Mouse (Mus musculus): Measurements from ENCODE around the gene Tcf7l1. TPM values are rescaled to one million over a fixed set of nuclear protein-coding genes. Genes with fewer than 3 reads are reported as not detected.
A peak's percentile ranks its signal among the peaks of the same experiment; 100 is the strongest.

The Tcf7l1 gene
- total RNA-seq, 2 experiments from 2014 or later: 10.5 to 11.9 TPM

DNA sequence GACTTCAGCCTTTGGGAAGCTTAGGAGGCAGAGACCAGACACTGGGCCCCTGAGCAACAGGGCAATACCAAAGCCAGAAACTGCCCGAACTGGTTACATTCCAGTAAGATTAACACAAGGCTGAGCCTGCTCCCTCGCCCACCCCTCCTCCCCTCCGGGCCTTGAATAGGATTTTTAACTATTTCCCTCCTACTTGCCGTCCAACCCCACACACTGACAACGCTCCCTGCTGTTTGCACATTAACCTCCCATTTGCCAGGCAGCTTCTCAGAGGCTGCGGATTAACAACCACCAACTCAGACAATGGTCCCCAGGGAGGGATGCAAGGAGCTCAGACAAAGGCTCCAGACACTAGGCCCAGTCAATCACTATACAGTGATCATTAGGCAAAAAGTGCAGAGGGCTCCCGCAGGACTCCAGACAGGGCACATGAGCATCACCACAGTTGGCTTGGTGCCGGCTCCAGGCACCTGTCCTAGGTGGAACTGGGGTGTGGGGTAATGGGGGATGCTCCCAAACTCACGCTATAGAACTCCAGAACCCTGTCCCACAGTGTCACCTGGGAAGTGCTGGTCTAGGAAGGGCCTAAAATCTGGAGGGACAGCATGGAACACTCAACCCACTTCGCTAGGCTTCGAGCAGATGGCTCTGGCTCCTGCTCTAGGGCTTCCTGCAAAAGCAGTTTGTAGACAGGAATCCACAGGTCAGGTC is 111.4 kb downstream of the Tcf7l1 start:
- DNase-seq: no peak
- intact Hi-C loops (cut with DNase I): loop anchor here (2.0 kb wide), 1 partner anchor 111 kb away; the partner anchor contains the start of gene Tcf7l1

- no peak for DNase-seq
- intact Hi-C loops (cut with DNase I): loop anchor here (2.0 kb wide), 1 partner anchor 112 kb away; the partner anchor contains the start of gene Tcf7l1
Observed at GRCm38 (mm10) chr6:72677079-72677478, 112.0 kb downstream of the Tcf7l1 start.

- intact Hi-C loops (cut with DNase I): loop anchor here (2.0 kb wide), 1 partner anchor 112 kb away; the partner anchor contains the start of gene Tcf7l1
- DNase-seq: no peak
Observed at GRCm38 (mm10) chr6:72676376-72676775, 112.7 kb downstream of the Tcf7l1 start.

- no peak for DNase-seq
- intact Hi-C loops (cut with DNase I): no loop called here
Observed at GRCm38 (mm10) chr6:72673751-72674150, 115.3 kb downstream of the Tcf7l1 start.

DNA sequence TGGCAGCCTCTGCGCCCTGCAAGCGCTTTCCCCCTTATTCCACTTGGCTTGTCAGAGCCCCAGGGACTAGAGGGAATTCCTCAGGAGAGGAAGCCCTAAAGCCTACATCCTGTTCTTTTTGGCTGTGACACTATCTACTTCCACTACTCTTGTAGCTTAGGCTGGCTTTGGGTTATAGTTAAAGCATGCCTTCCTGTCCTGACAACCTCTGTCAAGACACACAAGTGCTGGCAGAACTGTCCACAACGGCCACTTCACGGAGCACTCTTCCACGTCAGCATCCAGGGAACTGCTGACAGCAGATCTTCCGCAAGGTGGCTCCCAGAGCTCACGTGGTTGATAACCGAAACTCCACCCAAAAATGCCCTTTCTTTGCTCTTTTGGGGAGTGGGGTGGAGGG is 117.9 kb downstream of the Tcf7l1 start:
- intact Hi-C loops (cut with DNase I): loop anchor here (1.0 kb wide), 1 partner anchor 118 kb away; the partner anchor contains the start of gene Tcf7l1
- peak; percentile 50 to 51 for DNase-seq

DNA sequence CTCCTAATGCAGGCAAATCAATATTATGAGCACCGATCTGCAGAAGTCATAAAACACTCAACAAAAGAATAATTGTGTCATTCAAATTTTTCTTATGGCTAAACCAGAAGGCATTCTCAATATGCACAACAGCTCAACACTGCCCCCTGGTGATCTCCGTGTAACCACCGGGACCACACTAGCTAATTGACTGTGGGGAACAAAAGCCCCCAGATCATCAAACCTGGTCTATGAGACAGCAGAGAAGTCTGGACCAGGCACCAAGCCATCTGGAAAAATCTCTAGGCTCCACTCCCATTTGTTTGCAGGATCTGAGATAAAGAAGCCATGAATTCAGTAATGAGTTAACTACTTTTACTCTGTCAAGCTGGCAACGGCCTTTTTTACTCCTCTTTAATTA is 122.0 kb downstream of the Tcf7l1 start:
- intact Hi-C loops (cut with DNase I): loop anchor here (1.0 to 2.0 kb wide), 3 partner anchors 11 to 30 kb away; no protein-coding TSS in a partner anchor
- peak; percentile 80 to 85 for DNase-seq

DNA sequence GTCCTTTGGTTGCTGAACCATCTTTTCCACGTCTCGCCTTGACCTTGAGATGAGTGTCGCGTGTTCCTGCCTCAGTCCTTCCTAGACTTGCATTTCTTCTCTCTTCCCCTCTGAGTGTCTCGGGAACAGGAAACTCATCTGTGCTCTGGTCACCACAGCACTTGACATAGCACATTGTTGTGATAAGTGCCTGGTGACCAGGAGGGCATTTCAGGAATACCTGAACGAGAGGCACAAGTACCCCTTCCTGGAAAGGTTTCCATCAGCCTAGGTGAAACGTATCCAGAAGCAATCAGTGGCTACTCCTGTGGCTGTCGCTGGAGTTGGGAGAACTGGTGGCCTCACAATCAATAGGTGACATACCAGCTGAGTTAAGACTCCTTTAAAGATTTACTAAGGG is 124.8 kb downstream of the Tcf7l1 start:
- intact Hi-C loops (cut with DNase I): no loop called here
- DNase-seq: no peak

GRCm38 (mm10) chr6:72663000-72663399 is 126.1 kb downstream of the Tcf7l1 start:
- intact Hi-C loops (cut with DNase I): no loop called here
- no peak for DNase-seq

DNA sequence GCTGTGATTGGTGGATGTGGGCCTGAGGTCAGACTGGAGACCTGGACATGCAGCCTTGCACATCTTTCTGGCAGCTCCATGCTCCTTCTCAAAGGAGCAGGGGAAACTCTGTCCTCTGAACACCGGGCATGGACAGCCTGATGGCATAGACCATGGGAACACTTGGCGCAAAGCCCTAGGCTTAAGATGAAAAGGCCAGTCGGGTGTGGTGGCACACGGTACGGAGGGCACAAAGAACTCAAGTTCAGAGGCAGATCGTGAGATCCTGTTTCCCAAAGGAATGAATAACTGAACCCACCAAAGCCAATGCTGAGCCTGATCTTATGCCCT is 128.7 kb downstream of the Tcf7l1 start:
- intact Hi-C loops (cut with DNase I): no loop called here
- no peak for DNase-seq

GRCm38 (mm10) chr6:72659717-72660390 is 129.2 kb downstream of the Tcf7l1 start:
- intact Hi-C loops (cut with DNase I): no loop called here
- no peak for DNase-seq

- intact Hi-C loops (cut with DNase I): no loop called here
- no peak for DNase-seq
Observed at GRCm38 (mm10) chr6:72658006-72658405, 131.0 kb downstream of the Tcf7l1 start.

GRCm38 (mm10) chr6:72656053-72656442 is 133.0 kb downstream of the Tcf7l1 start:
- no peak for DNase-seq
- intact Hi-C loops (cut with DNase I): loop anchor here (1.0 kb wide), 1 partner anchor 11 kb away; no protein-coding TSS in a partner anchor

- intact Hi-C loops (cut with DNase I): loop anchor here (1.0 kb wide), 1 partner anchor 12 kb away; no protein-coding TSS in a partner anchor
- peak; percentile 71 to 81 for DNase-seq
Observed at GRCm38 (mm10) chr6:72655309-72656052, 133.6 kb downstream of the Tcf7l1 start.

DNA sequence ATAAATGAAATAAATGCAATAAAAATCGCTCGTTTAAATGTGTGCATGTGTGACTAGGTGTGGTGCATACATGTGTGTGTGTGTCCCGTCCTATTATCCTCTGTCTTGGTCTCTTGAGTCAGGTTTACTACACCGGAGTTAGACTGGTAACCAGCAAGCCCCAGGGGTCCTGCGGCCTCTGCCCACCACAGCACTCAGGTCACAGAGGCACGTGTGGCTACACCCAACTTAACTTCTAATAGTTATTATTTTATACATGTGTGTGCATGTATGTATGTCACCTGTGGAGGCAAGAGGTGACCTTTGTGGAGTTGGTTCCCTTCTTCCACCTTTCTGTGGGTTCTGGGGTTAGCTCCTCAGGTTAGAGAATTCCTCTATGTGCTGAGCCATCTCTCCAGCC is 134.7 kb downstream of the Tcf7l1 start:
- no peak for DNase-seq
- intact Hi-C loops (cut with DNase I): no loop called here

GRCm38 (mm10) chr6:72653419-72653818 is 135.6 kb downstream of the Tcf7l1 start:
- intact Hi-C loops (cut with DNase I): no loop called here

DNA sequence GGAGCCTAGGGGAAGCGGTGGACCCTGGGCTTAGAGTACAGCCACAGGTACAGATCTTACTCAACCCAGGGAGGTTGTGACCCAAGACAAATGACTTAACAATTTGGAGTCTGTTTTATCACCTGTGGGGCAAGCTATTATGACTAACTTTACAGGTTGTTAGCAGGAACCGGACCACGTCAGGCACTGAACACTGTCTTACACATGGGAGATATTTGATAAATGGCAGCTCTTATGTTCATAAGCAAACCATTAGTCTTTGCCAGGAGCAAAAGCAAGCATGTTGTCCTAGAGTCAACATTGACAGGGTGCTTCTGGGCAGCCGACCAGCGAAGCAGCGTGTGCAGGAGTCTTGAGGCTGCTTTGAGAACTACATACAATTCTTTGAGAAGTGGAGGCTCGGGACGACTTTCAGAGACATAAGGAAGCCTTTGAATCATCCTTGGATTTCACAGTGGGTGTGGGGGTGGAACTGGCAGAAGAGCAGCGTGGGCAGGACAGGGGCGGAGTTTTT is 138.7 kb downstream of the Tcf7l1 start:
- DNase-seq: no peak
- intact Hi-C loops (cut with DNase I): no loop called here

More at GRCm38 (mm10) chr6:72653419-72653818, 135.6 kb downstream of the Tcf7l1 start:
- peak; percentile 50 to 64 for DNase-seq

GRCm38 (mm10) chr6:72648002-72648595 is 141.0 kb downstream of the Tcf7l1 start:
- DNase-seq: no peak

DNA sequence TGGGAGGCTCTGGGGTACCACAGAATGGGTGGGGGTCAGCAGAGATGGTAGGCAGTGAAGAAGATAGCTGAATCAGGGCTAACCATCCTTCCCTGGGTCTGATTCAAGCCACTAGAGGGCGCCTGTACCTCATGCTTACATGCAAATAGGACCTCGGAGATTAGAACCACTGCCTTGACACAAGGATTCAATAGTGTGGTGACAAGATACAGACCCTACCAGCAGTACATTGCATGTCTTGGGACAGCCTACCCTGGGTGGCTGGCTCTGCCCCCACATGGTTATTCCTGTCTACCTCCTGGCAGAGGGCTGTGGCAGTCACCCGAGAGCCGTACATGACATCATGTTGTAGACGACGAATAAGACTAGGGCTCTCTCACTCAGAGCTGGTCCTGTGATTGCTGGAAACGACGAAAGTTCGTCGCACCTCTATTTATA is 141.7 kb downstream of the Tcf7l1 start:
- peak; percentile 76 to 79 for DNase-seq
- intact Hi-C loops (cut with DNase I): loop anchor here (1.0 to 10.0 kb wide), 3 partner anchors 20 to 577 kb away; partner anchors contain the start of genes Dnah6 and Tcf7l1

More at GRCm38 (mm10) chr6:72648002-72648595, 141.0 kb downstream of the Tcf7l1 start:
- intact Hi-C loops (cut with DNase I): loop anchor here (10.0 kb wide), 1 partner anchor 577 kb away; the partner anchor contains the start of gene Dnah6

GRCm38 (mm10) chr6:72645364-72645763 is 143.7 kb downstream of the Tcf7l1 start:
- intact Hi-C loops (cut with DNase I): loop anchor here (10.0 kb wide), 1 partner anchor 579 kb away; the partner anchor contains the start of gene Dnah6
- no peak for DNase-seq

- intact Hi-C loops (cut with DNase I): loop anchor here (10.0 kb wide), 1 partner anchor 580 kb away; the partner anchor contains the start of gene Dnah6
- DNase-seq: no peak
Observed at GRCm38 (mm10) chr6:72644576-72644975, 144.5 kb downstream of the Tcf7l1 start.

Data from heart, postnatal 36 days (tissue).